ENCODE assay signal across 8 mouse cellular contexts in genomic region chr2:38511487-38512307, GRCm38 (mm10). TPM values are rescaled to one million over a fixed set of nuclear protein-coding genes. Genes with fewer than 3 reads are reported as not detected.
A peak's percentile ranks its signal among the peaks of the same experiment; 100 is the strongest.
DNase-seq lines count a peak whose midpoint lies in the region; ATAC-seq lines count a peak whose summit lies in the region.

TSS of gene Nek6 (plus strand) at chr2:38511643.

- peak; percentile 84 for DNase-seq in A20 (ENCODE audit: low read depth, low spot score)
- DNase-seq in adrenal gland, adult 2 months = peak; percentile 85
- peak; percentile 89 for DNase-seq in heart, embryonic 10.5 days (ENCODE audit: low spot score)
- DNase-seq in liver, embryonic 13.5 days = peak; percentile 42
- peak; percentile 78 for DNase-seq in neural tube, embryonic 10.5 days (ENCODE audit: extremely low spot score, low spot score)
- DNase-seq in testis, postnatal 14 days (ENCODE audit: low spot score) = peak; percentile 59

- no peaks in the 10 kb centered on the region for H3K27me3 ChIP-seq in embryonic facial prominence, embryonic 12.5 days
- peaks cover 7% of the 10 kb centered on the region; the same call in 1 of the 2 replicates for H3K27me3 ChIP-seq in heart, embryonic 10.5 days (ENCODE audit: insufficient read depth, poor library complexity, severe bottlenecking)
- H3K27me3 ChIP-seq in kidney, embryonic 15.5 days = no peaks in the 10 kb centered on the region
- peaks cover 67% of the 10 kb centered on the region for H3K27me3 ChIP-seq in liver, embryonic 13.5 days

- peak within 1 kb of the TSS; percentile 88 for H3K27ac ChIP-seq in embryonic facial prominence, embryonic 12.5 days
- peak within 1 kb of the TSS; percentile 98 for H3K27ac ChIP-seq in heart, embryonic 10.5 days
- peak within 1 kb of the TSS; percentile 86 for H3K27ac ChIP-seq in kidney, embryonic 15.5 days
- H3K27ac ChIP-seq in liver, embryonic 13.5 days = peak within 1 kb of the TSS; percentile 62

- peak within 1 kb of the TSS; percentile 78 for H3K4me3 ChIP-seq in embryonic facial prominence, embryonic 12.5 days
- peak within 1 kb of the TSS; percentile 96 for H3K4me3 ChIP-seq in heart, embryonic 10.5 days
- H3K4me3 ChIP-seq in kidney, embryonic 15.5 days (replicated peaks) = peak within 1 kb of the TSS; percentile 85
- H3K4me3 ChIP-seq in liver, embryonic 13.5 days (replicated peaks) = peak within 1 kb of the TSS; percentile 75

- peak within 1 kb of the TSS; percentile 72 for H3K4me2 ChIP-seq in embryonic facial prominence, embryonic 12.5 days (replicated peaks)
- peak within 1 kb of the TSS; percentile 73 for H3K4me2 ChIP-seq in kidney, embryonic 15.5 days
- peak within 1 kb of the TSS; percentile 82 for H3K4me2 ChIP-seq in liver, embryonic 13.5 days

- H3K9me3 ChIP-seq in embryonic facial prominence, embryonic 12.5 days = no peaks in the 10 kb centered on the region
- H3K9me3 ChIP-seq in heart, embryonic 10.5 days = no peaks in the 10 kb centered on the region
- no peaks in the 10 kb centered on the region for H3K9me3 ChIP-seq in kidney, embryonic 15.5 days (replicated peaks)
- no peaks in the 10 kb centered on the region for H3K9me3 ChIP-seq in liver, embryonic 13.5 days (replicated peaks)

- peaks cover 27% of the 10 kb centered on the region for H3K4me1 ChIP-seq in embryonic facial prominence, embryonic 12.5 days
- H3K4me1 ChIP-seq in heart, embryonic 10.5 days = peaks cover 44% of the 10 kb centered on the region
- H3K4me1 ChIP-seq in kidney, embryonic 15.5 days = peaks cover 46% of the 10 kb centered on the region
- peaks cover 62% of the 10 kb centered on the region for H3K4me1 ChIP-seq in liver, embryonic 13.5 days (replicated peaks)

- peak; percentile 73 for ATAC-seq in embryonic facial prominence, embryonic 12.5 days (ENCODE audit: insufficient number of reproducible peaks, insufficient read depth, low FRiP score, low TSS enrichment)
- peak; percentile 85 for ATAC-seq in kidney, embryonic 15.5 days (replicated peaks; ENCODE audit: low FRiP score)
- ATAC-seq in liver, embryonic 13.5 days (ENCODE audit: low read depth) = peak; percentile 70

- H3K9ac ChIP-seq in embryonic facial prominence, embryonic 12.5 days = peak within 1 kb of the TSS; percentile 95
- H3K9ac ChIP-seq in kidney, embryonic 15.5 days = peak within 1 kb of the TSS; percentile 82
- peak within 1 kb of the TSS; percentile 79 for H3K9ac ChIP-seq in liver, embryonic 13.5 days

- WGBS in embryonic facial prominence, embryonic 12.5 days = under 1% methylated on average over 77 of the region's 90 CpGs
- under 1% methylated on average over 90 of the region's 90 CpGs for WGBS in heart, embryonic 10.5 days
- under 1% methylated on average over 67 of the region's 90 CpGs for WGBS in kidney, embryonic 15.5 days
- WGBS in liver, embryonic 13.5 days (ENCODE audit: insufficient replicate concordance) = under 1% methylated on average over 90 of the region's 90 CpGs

- no peaks in the 10 kb centered on the region for H3K36me3 ChIP-seq in embryonic facial prominence, embryonic 12.5 days
- 0 out of 2 replicates have a peak, but pooled peaks cover 4% of the 10 kb centered on the region for H3K36me3 ChIP-seq in heart, embryonic 10.5 days
- H3K36me3 ChIP-seq in kidney, embryonic 15.5 days = no peaks in the 10 kb centered on the region
- H3K36me3 ChIP-seq in liver, embryonic 13.5 days = 0 out of 2 replicates have a peak, but pooled peaks cover 4% of the 10 kb centered on the region

RNA-seq across cellular contexts. Expression of gene Nek6, which starts in this region (rescaled TPM):
- 10 to 100 TPM in 1 of 2 experiments, 1 to 10 TPM in 1; 7.6 to 20.6 TPM for total RNA-seq in adrenal gland, adult 2 months (2021)
- polyA plus RNA-seq in adrenal gland, adult 2 months (2012; rRNA removed) = 17.2 and 23.7 TPM in 2 replicates
- polyA plus RNA-seq in embryonic facial prominence, embryonic 12.5 days (2016; fragmentation: Nextera tagmentation; extraction: Ambion mirVana) = 133 and 135 TPM in 2 replicates
- 74.7 and 90.1 TPM in 2 replicates for polyA plus RNA-seq in heart, embryonic 10.5 days (2016; fragmentation: Nextera tagmentation; extraction: Ambion mirVana)
- polyA plus RNA-seq in kidney, embryonic 15.5 days (2015; fragmentation: Nextera tagmentation; extraction: Ambion mirVana) = 69.3 and 73.1 TPM in 2 replicates
- polyA plus RNA-seq in liver, embryonic 13.5 days (2015; fragmentation: Nextera tagmentation; extraction: Ambion mirVana) = 29.9 and 38.3 TPM in 2 replicates

Comparison
In these comparisons a context has a peak if more than half of its experiments do, and no peak if none do; other contexts are left out.
1. Peak in every context shown above with its lines: DNase-seq, ATAC-seq, H3K4me3 ChIP-seq and H3K27ac ChIP-seq.